Mouse (Mus musculus) kidney, embryonic 15.5 days (tissue): ENCODE results near the gene Vmn1r88. TPM values are rescaled to one million over a fixed set of nuclear protein-coding genes. Genes with fewer than 3 reads are reported as not detected.
A peak's percentile ranks its signal among the peaks of the same experiment; 100 is the strongest.
"Not testable (repeated sequence)": the region's sequence is repeated elsewhere in the genome, so short reads cannot be mapped to it uniquely, and the experiment has no call there.

Experiments used
- ATAC-seq: fragments of 200-750 bp; cut with Nextera tagmentation; replicated peaks from 2 replicates; pipeline ENCODE4 v1.8.0; 2017; ENCODE audit warnings: moderate TSS enrichment; ENCODE audit not compliant: low FRiP score
- H3K27ac ChIP-seq: fragments of 300-500 bp; sonication (generic); 2 replicates; pipeline ENCODE4 v1.5.1; 2015; ENCODE audit warnings: mild to moderate bottlenecking, inconsistent platforms
- H3K27me3 ChIP-seq: fragments of 300-500 bp; sonication (generic); 2 replicates; pipeline ENCODE4 v1.6.1; 2015; ENCODE audit warnings: inconsistent platforms
- H3K36me3 ChIP-seq: fragments of 300-500 bp; sonication (generic); 2 replicates; pipeline ENCODE4 v1.6.1; 2015; ENCODE audit warnings: inconsistent platforms
- H3K4me1 ChIP-seq: fragments of 300-500 bp; sonication (generic); 2 replicates; pipeline ENCODE4 v1.6.1; 2015; ENCODE audit warnings: inconsistent platforms
- H3K4me2 ChIP-seq: fragments of 300-500 bp; sonication (generic); 2 replicates; pipeline ENCODE4 v1.6.1; 2015; ENCODE audit warnings: moderate library complexity, mild to moderate bottlenecking, inconsistent platforms
- H3K4me3 ChIP-seq: fragments of 300-500 bp; sonication (generic); replicated peaks from 2 replicates; pipeline ENCODE4 v1.5.1; 2015; ENCODE audit warnings: mild to moderate bottlenecking, inconsistent platforms
- H3K9ac ChIP-seq: fragments of 300-500 bp; sonication (generic); 2 replicates; pipeline ENCODE4 v1.6.1; 2015; ENCODE audit warnings: mild to moderate bottlenecking, inconsistent platforms
- H3K9me3 ChIP-seq: fragments of 300-500 bp; sonication (generic); replicated peaks from 2 replicates; pipeline ENCODE4 v1.6.1; 2016; ENCODE audit warnings: inconsistent platforms
- WGBS: fragments of 180-500 bp; shearing (Covaris S2); methylation state at CpG from one replicate; pipeline ENCODE4 v1.1.7; 2015; ENCODE audit warnings: mixed read lengths; 5-methylcytosine and 5-hydroxymethylcytosine counted together
- polyA plus RNA-seq: library from polyadenylated mRNA; unstranded; fragments of >200 nt; fragmentation: Nextera tagmentation; extraction: Ambion mirVana; gene quantifications from 2 replicates; pipeline ENCODE4 v1.2.1, GENCODE M21; 2015

The Vmn1r88 gene
- polyA plus RNA-seq = not detected in 2 replicates

DNA sequence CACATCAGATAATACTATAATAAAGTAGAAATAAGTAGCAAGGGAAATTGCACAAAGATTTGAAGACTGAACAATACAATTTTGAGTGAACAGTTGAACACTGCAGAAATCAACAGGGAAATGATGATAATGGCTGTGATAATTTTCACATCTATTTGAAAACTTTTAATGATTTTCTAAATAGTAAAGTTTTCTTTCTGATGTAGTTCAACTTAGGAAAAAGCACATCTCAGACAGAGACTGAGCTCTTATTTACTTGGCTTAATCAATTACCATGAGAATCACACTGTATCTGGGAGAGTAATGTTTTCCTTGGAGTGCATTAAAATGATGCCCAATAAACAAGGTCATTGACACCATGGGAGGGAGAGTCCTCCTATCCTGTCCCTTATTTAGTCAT lies at the start of gene Vmn1r88:
Vmn1r88 (plus strand) TSS at position 301 of the 400 bp plus-strand sequence.
- ATAC-seq = no peak
- H3K9me3 ChIP-seq = no peaks in the 10 kb centered on the region

DNA sequence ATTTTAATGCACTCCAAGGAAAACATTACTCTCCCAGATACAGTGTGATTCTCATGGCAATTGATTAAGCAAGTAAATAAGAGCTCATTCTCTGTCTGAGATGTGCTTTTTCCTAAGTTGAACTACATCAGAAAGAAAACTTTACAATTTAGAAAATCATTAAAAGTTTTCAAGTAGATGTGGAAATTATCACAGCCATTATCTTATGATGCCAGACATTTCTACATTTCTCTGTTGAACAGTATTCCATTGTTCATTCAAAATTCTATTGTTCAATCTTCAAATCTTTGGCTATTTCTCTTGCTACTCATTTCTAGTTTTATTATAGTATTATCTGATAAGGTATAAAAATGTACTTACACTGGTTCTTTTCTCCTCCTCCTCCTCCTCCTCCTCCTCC lies 39.6 kb upstream of the Vmn1r88 start, which contains the start of gene Vmn1r86:
Vmn1r86 (minus strand) TSS at position 101 of the 400 bp plus-strand sequence.
- no peak within 1 kb of the TSS for H3K9ac ChIP-seq
- H3K27ac ChIP-seq = no peak within 1 kb of the TSS
- no peaks in the 10 kb centered on the region for H3K4me1 ChIP-seq
- H3K9me3 ChIP-seq = no peaks in the 10 kb centered on the region
- ATAC-seq = no peak
- H3K4me3 ChIP-seq = no peak within 1 kb of the TSS
- no peaks in the 10 kb centered on the region for H3K27me3 ChIP-seq
- H3K4me2 ChIP-seq = no peak within 1 kb of the TSS
- H3K36me3 ChIP-seq = no peaks in the 10 kb centered on the region

More for the DNA sequence above, at the start of gene Vmn1r88:
- Histone ChIP-seq H3K9ac (no peak within 1 kb of the TSS), H3K4me2 (no peak within 1 kb of the TSS), H3K36me3 (no peaks in the 10 kb centered on the region), H3K27ac (no peak within 1 kb of the TSS), H3K4me3 (no peak within 1 kb of the TSS), H3K4me1 (no peaks in the 10 kb centered on the region), H3K27me3 (no peaks in the 10 kb centered on the region)

DNA sequence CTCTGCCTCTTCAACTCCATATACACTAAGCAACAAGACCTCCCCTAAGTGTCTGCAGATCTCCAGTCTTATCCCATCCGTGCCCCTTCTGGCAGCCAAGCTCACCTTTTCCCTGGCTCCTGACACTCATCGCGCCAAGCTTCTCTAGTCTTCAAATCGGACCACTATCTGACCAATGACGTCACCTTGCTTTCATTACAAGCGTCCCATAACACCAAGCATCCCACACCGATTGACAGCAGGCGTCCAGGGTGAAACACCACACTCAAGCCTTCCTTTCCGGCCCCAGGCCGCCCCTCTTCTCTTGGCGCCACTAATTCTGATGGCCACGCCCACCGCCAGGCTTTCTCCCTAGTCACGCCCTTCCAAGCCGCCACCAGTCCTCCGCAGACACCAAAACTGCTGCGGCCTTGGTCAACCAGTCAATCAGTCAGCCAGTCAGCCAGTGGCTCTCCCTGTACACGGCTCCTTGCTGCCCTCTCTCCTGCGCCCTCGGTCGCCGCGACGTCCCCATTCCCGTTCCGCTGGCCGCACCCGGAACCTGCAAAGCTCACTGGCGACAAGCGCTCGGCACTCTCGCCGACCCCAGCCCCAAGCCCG lies 35.7 kb upstream of the Vmn1r88 start:
- not testable (repeated sequence) for H3K36me3 ChIP-seq, H3K9me3 ChIP-seq, H3K27ac ChIP-seq, H3K4me1 ChIP-seq, H3K9ac ChIP-seq, H3K27me3 ChIP-seq
- peak overlapping the region; percentile 14; the same call in 1 of the 2 replicates for H3K4me3 ChIP-seq
- under 1% methylated on average over 21 of the region's 34 CpGs for WGBS
- peak; percentile 95 for ATAC-seq
- H3K4me2 ChIP-seq = peak overlapping the region; percentile 51

DNA sequence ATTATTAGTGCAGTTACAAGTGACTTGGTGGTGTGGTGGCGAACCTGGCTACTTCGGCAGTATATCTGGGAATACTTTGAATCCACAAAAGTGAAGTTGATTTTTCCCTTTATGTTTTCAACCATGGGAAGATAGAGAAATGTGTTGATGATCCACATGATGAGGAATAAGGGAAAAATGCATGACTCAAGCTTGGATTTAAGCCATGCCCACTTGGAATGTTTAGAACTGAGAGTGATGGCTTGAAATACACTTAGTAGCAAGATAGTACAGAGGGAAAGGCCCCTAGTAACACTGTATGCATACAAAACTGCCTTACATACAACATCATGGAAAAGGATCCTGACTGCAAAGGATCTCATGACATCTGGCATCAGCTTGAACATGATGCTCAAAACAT lies 27.5 kb upstream of the Vmn1r88 start:
- no peak overlapping the region for H3K27ac ChIP-seq
- no peak for ATAC-seq
- no peak overlapping the region for H3K9ac ChIP-seq
- WGBS = 86% methylated on average over 2 of the region's 2 CpGs
- no peaks in the 10 kb centered on the region for H3K4me1 ChIP-seq
- H3K9me3 ChIP-seq = no peaks in the 10 kb centered on the region
- H3K36me3 ChIP-seq = no peaks in the 10 kb centered on the region
- H3K27me3 ChIP-seq = no peaks in the 10 kb centered on the region
- no peak overlapping the region for H3K4me3 ChIP-seq
- H3K4me2 ChIP-seq = no peak overlapping the region

DNA sequence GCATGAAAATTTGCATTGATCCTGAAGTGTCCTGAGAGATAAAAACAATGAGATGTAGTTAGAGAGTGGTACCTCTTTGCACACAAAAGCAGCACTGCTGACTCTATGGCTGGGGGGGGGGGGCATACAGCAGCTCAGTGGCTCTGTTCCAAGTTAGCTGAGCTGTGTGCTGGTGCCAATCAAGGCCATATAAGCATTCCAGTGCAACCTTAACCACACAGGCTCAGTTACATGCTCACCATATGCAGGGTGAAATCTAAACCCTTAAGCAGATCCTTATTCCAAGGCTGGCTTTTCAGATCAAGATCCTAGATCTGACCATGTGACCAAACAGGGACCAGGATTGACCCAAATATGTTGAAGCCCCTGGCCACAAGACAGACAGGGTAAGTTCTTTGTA lies 22.0 kb upstream of the Vmn1r88 start:
- ATAC-seq = no peak
- Histone ChIP-seq H3K36me3 (no peaks in the 10 kb centered on the region), H3K9ac (no peak overlapping the region), H3K4me3 (no peak overlapping the region), H3K9me3 (no peaks in the 10 kb centered on the region), H3K4me1 (no peaks in the 10 kb centered on the region), H3K27ac (no peak overlapping the region), H3K27me3 (no peaks in the 10 kb centered on the region), H3K4me2 (no peak overlapping the region)

DNA sequence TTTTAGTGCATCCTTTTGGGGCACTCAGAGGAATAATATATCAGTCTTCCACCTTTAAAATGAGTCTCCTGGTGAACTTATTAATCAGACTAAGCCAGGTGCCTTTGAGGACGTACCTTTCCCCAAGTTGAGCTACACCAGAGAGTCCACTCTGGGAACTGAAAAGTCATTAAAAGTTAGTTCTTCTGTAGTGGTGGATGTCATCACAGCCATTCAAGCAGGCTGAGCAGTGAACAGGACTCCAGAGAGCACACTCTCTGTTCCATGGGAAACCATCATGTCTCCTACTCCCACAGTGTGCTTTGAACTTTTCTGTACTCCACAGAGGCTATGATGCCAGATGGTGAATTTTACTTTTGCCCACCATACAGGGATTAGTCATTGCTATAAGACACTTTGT lies 19.3 kb upstream of the Vmn1r88 start, which contains the start of gene Vmn1r87:
Vmn1r87 (minus strand) TSS at position 101 of the 400 bp plus-strand sequence.
- Histone ChIP-seq H3K9me3 (no peaks in the 10 kb centered on the region), H3K4me3 (no peak within 1 kb of the TSS), H3K27me3 (no peaks in the 10 kb centered on the region), H3K27ac (no peak within 1 kb of the TSS), H3K36me3 (no peaks in the 10 kb centered on the region), H3K4me2 (no peak within 1 kb of the TSS), H3K9ac (no peak within 1 kb of the TSS), H3K4me1 (no peaks in the 10 kb centered on the region)
- no peak for ATAC-seq
- WGBS = 91% methylated on average over 1 of the region's 1 CpGs

DNA sequence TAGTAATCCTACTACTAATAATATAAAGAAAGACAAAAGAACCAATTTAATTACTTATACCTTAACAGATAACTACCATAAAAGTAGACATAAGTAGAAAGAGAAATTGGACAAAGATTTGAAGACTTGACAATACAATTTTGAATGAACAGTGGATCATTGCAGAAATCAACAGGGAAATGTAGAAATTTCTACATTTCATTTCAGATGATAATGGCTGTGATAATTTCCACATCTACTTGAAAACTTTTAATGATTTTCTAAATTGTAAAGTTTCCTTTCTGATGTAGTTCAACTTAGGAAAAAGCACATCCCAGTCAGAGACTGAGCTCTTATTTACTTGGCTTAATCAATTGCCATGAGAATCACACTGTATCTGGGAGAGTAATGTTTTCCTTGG lies 53.4 kb downstream of the Vmn1r88 start, which contains the start of gene Vmn1r89:
Vmn1r89 (plus strand) TSS at position 301 of the 400 bp plus-strand sequence.
- H3K9me3 ChIP-seq = no peaks in the 10 kb centered on the region
- H3K4me3 ChIP-seq = no peak within 1 kb of the TSS
- no peak within 1 kb of the TSS for H3K27ac ChIP-seq
- H3K4me2 ChIP-seq = no peak within 1 kb of the TSS
- ATAC-seq = no peak
- no peaks in the 10 kb centered on the region for H3K4me1 ChIP-seq
- no peaks in the 10 kb centered on the region for H3K36me3 ChIP-seq
- no peaks in the 10 kb centered on the region for H3K27me3 ChIP-seq
- H3K9ac ChIP-seq = no peak within 1 kb of the TSS

Other genes starting within 250 kb of the Vmn1r88 start
- gene Rps5, start 237.3 kb upstream of the Vmn1r88 start, polyA plus RNA-seq = 1,034 and 1,085 TPM in 2 replicates
- gene Rnf225, start 232.2 kb upstream of the Vmn1r88 start, polyA plus RNA-seq = 0.45 and 0.77 TPM in 2 replicates
- 9.8 and 11.4 TPM in 2 replicates for gene Zfp324, start 193.7 kb upstream of the Vmn1r88 start, polyA plus RNA-seq
- 11.2 and 13.3 TPM in 2 replicates for gene Zfp446, start 181.7 kb upstream of the Vmn1r88 start, polyA plus RNA-seq
- gene Slc27a5, start 161.4 kb upstream of the Vmn1r88 start, polyA plus RNA-seq = 0.15 and 0.44 TPM in 2 replicates
- gene Trim28, start 160.5 kb upstream of the Vmn1r88 start, polyA plus RNA-seq = 283 and 298 TPM in 2 replicates
- gene Zbtb45, start 149.5 kb upstream of the Vmn1r88 start, polyA plus RNA-seq = 22.1 and 24.8 TPM in 2 replicates
- 144 and 146 TPM in 2 replicates for gene Chmp2a, start 124.8 kb upstream of the Vmn1r88 start, polyA plus RNA-seq
- 113 and 114 TPM in 2 replicates for gene Ube2m, start 121.3 kb upstream of the Vmn1r88 start, polyA plus RNA-seq
- 2.8 and 4.3 TPM in 2 replicates for gene Mzf1, start 104.8 kb upstream of the Vmn1r88 start, polyA plus RNA-seq
- not detected in 2 replicates for gene Vmn1r85, start 64.4 kb upstream of the Vmn1r88 start, polyA plus RNA-seq
- not detected in 2 replicates for gene Vmn1r86, start 39.7 kb upstream of the Vmn1r88 start, polyA plus RNA-seq
- gene Vmn1r87, start 19.4 kb upstream of the Vmn1r88 start, polyA plus RNA-seq = not detected in 2 replicates
- not detected in 2 replicates for gene Vmn1r89, start 53.5 kb downstream of the Vmn1r88 start, polyA plus RNA-seq
- gene Lig1, start 117.7 kb downstream of the Vmn1r88 start, polyA plus RNA-seq = 109 and 110 TPM in 2 replicates
- 8.8 and 13.0 TPM in 2 replicates for gene Zswim9, start 119.2 kb downstream of the Vmn1r88 start, polyA plus RNA-seq
- 0.98 and 1.1 TPM in 2 replicates for gene Pla2g4c, start 165.1 kb downstream of the Vmn1r88 start, polyA plus RNA-seq
- gene Cabp5, start 238.6 kb downstream of the Vmn1r88 start, polyA plus RNA-seq = not detected in 2 replicates